ENCODE assay signal across 8 mouse cellular contexts in the genomic region with DNA sequence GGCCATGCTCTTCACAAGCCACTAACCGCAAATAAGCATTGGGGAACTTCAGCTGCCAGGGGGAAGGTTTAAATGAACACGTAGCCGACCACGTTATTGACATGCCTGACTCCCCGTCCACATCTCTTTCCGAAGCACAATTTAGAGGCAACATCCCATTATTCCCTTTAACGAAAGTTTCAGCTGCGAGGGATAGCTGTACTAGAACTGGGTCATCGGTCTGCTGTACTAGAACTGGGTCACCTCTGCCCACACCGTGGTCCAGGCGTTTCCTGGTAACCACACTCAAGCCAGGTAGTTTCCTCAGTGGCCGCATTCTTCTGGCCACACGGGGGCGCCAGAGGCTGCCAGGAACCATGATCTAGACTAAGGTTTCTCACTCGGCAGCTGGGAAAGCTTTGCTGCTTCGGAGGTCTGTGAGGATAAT. TPM values are rescaled to one million over a fixed set of nuclear protein-coding genes. Genes with fewer than 3 reads are reported as not detected.
A peak's percentile ranks its signal among the peaks of the same experiment; 100 is the strongest.
DNase-seq lines count a peak whose midpoint lies in the region; ATAC-seq and TF ChIP-seq lines count a peak whose summit lies in the region.

No protein-coding gene starts in this region.

- H3K27me3 ChIP-seq in C2C12 (ENCODE audit: control insufficient read depth, insufficient read depth, insufficient read length): no peaks in the 10 kb centered on the region
- 0 out of 2 replicates have a peak, but pooled peaks cover 4% of the 10 kb centered on the region for H3K27me3 ChIP-seq in heart, embryonic 12.5 days (replicated peaks)
- H3K27me3 ChIP-seq in kidney, embryonic 16.5 days (ENCODE audit: insufficient read depth, low read length): no peaks in the 10 kb centered on the region

- H3K79me2 ChIP-seq in C2C12 (ENCODE audit: control insufficient read depth, insufficient read depth): peaks cover 29% of the 10 kb centered on the region

- no peak for ATAC-seq in heart, embryonic 12.5 days (ENCODE audit: insufficient number of reproducible peaks, low FRiP score)
- peak; percentile 24; the same call in 1 of the 2 replicates for ATAC-seq in kidney, embryonic 16.5 days (ENCODE audit: low FRiP score, low TSS enrichment)
- peak; percentile 78 for ATAC-seq in monocyte, adult 5-6 weeks (replicated peaks; ENCODE audit: insufficient number of reproducible peaks, low FRiP score, low TSS enrichment, poor library complexity, severe bottlenecking)

- peaks cover 19% of the 10 kb centered on the region for H3K36me3 ChIP-seq in C2C12 (ENCODE audit: control insufficient read depth, insufficient read depth)
- peaks cover 16% of the 10 kb centered on the region for H3K36me3 ChIP-seq in heart, embryonic 12.5 days
- H3K36me3 ChIP-seq in kidney, embryonic 16.5 days (ENCODE audit: insufficient read depth, low read length): peaks cover 15% of the 10 kb centered on the region

- 7% methylated on average over 16 of the region's 16 CpGs for WGBS in heart, embryonic 12.5 days
- 3% methylated on average over 16 of the region's 16 CpGs for WGBS in kidney, embryonic 16.5 days

- no peak overlapping the region for H3K4me3 ChIP-seq in C2C12 (ENCODE audit: insufficient read depth, poor library complexity, severe bottlenecking)
- no peak overlapping the region for H3K4me3 ChIP-seq in embryonic fibroblast, embryonic 13.5 days (ENCODE audit: insufficient read depth, low read length)
- H3K4me3 ChIP-seq in heart, embryonic 12.5 days: no peak overlapping the region
- H3K4me3 ChIP-seq in kidney, embryonic 16.5 days (ENCODE audit: low read length): 0 out of 2 replicates have a peak overlapping the region, but pooled peaks have one; percentile 13

- H3K4me1 ChIP-seq in embryonic fibroblast, embryonic 13.5 days (ENCODE audit: control insufficient read depth, insufficient read depth, low read length): peaks cover 10% of the 10 kb centered on the region
- peaks cover 21% of the 10 kb centered on the region for H3K4me1 ChIP-seq in heart, embryonic 12.5 days (replicated peaks)
- H3K4me1 ChIP-seq in kidney, embryonic 16.5 days (ENCODE audit: insufficient read depth, low read length): peaks cover 57% of the 10 kb centered on the region

- peaks cover 2% of the 10 kb centered on the region for H3K79me3 ChIP-seq in C2C12 (ENCODE audit: low read depth)

- no peak overlapping the region for H3ac ChIP-seq in C2C12 (ENCODE audit: control insufficient read depth, insufficient read length, low read depth)

- peak; percentile 85 for TF ChIP-seq CTCF in C2C12 (IDR thresholded peaks at IDR 0.05; ENCODE audit: control insufficient read depth, insufficient read depth, insufficient read length)
- peak; percentile 76 for TF ChIP-seq CTCF in embryonic fibroblast, embryonic 13.5 days (IDR thresholded peaks at IDR 0.05; ENCODE audit: borderline replicate concordance, insufficient read depth, low read length)

- DNase-seq in brain, adult 2 months (ENCODE audit: low read depth, low spot score): peak; percentile 88
- DNase-seq in liver: peak; percentile 78
- DNase-seq in spleen, postnatal 36 days (ENCODE audit: low spot score in 2 of 2): peak; percentile 62 to 71

- no peak overlapping the region for H3K27ac ChIP-seq in embryonic fibroblast, embryonic 13.5 days (ENCODE audit: insufficient read depth, low read length)
- H3K27ac ChIP-seq in heart, embryonic 12.5 days (ENCODE audit: poor library complexity, severe bottlenecking): no peak overlapping the region
- H3K27ac ChIP-seq in kidney, embryonic 16.5 days (ENCODE audit: low read length): peak overlapping the region; percentile 99; the same call in 1 of the 2 replicates

- TF ChIP-seq POLR2A in embryonic fibroblast, embryonic 13.5 days (IDR thresholded peaks at IDR 0.05; ENCODE audit: low read depth, low read length): no peak

- no peak overlapping the region for H3K9ac ChIP-seq in heart, embryonic 12.5 days
- peak overlapping the region; percentile 20 for H3K9ac ChIP-seq in kidney, embryonic 16.5 days (replicated peaks; ENCODE audit: low read length)

- peak overlapping the region; percentile 57 for H3K4me2 ChIP-seq in heart, embryonic 12.5 days
- H3K4me2 ChIP-seq in kidney, embryonic 16.5 days (replicated peaks; ENCODE audit: low read depth, low read length): peak overlapping the region; percentile 41

- no peaks in the 10 kb centered on the region for H3K9me3 ChIP-seq in heart, embryonic 12.5 days (replicated peaks)
- no peaks in the 10 kb centered on the region for H3K9me3 ChIP-seq in kidney, embryonic 16.5 days (ENCODE audit: low read length)

TF ChIP-seq in C2C12, 6 proteins besides CTCF, POLR2A, EP300 and RAD21:
- no peak for TF ChIP-seq USF1 (IDR thresholded peaks at IDR 0.05; ENCODE audit: low read depth)
- no peak for TF ChIP-seq MAX (IDR thresholded peaks at IDR 0.05)
- TF ChIP-seq CEBPB (IDR thresholded peaks at IDR 0.05; ENCODE audit: low read depth): no peak
- TF ChIP-seq MYOG (IDR thresholded peaks at IDR 0.05; ENCODE audit: control insufficient read depth, extremely low read depth, insufficient read length): no peak
- TF ChIP-seq MYOD1 (IDR thresholded peaks at IDR 0.05; ENCODE audit: control insufficient read depth, insufficient read length, low read depth): no peak
- TF ChIP-seq FOSL1 (IDR thresholded peaks at IDR 0.05; ENCODE audit: insufficient read depth, low read length, poor library complexity, severe bottlenecking): no peak

RNA-seq across cellular contexts. Expression of a gene that starts 44.4 kb away (rescaled TPM):
- 24.3 TPM for polyA plus RNA-seq in C2C12 (2012; fragmentation: generic; extraction: Trizol)
- polyA plus RNA-seq in embryonic fibroblast, embryonic 13.5 days (2011; ENCODE audit: insufficient read length, low read depth, missing spikeins): 84.9 and 88.8 TPM in 2 replicates
- polyA plus RNA-seq in heart, embryonic 12.5 days (2016; fragmentation: Nextera tagmentation; extraction: Ambion mirVana): 46.1 and 49.9 TPM in 2 replicates
- polyA plus RNA-seq in kidney, embryonic 16.5 days (2015; fragmentation: Nextera tagmentation; extraction: Ambion mirVana): 70.5 and 70.8 TPM in 2 replicates
- 105 to 132 TPM (median 106 TPM) in 3 replicates for total RNA-seq in monocyte, adult 5-6 weeks (2017)

RNA-seq across cellular contexts. Expression of a gene that starts 44.5 kb away (rescaled TPM):
- 33.4 TPM for polyA plus RNA-seq in C2C12 (2012; fragmentation: generic; extraction: Trizol)
- polyA plus RNA-seq in embryonic fibroblast, embryonic 13.5 days (2011; ENCODE audit: insufficient read length, low read depth, missing spikeins): 13.7 and 15.7 TPM in 2 replicates
- polyA plus RNA-seq in heart, embryonic 12.5 days (2016; fragmentation: Nextera tagmentation; extraction: Ambion mirVana): 22.9 and 23.0 TPM in 2 replicates
- 34.2 and 35.9 TPM in 2 replicates for polyA plus RNA-seq in kidney, embryonic 16.5 days (2015; fragmentation: Nextera tagmentation; extraction: Ambion mirVana)
- 4.2 to 7.1 TPM (median 4.9 TPM) in 3 replicates for total RNA-seq in monocyte, adult 5-6 weeks (2017)

RNA-seq across cellular contexts. Expression of a gene that starts 53.5 kb away (rescaled TPM):
- 402 TPM for polyA plus RNA-seq in C2C12 (2012; fragmentation: generic; extraction: Trizol)
- 406 and 784 TPM in 2 replicates for polyA plus RNA-seq in embryonic fibroblast, embryonic 13.5 days (2011; ENCODE audit: insufficient read length, low read depth, missing spikeins)
- polyA plus RNA-seq in heart, embryonic 12.5 days (2016; fragmentation: Nextera tagmentation; extraction: Ambion mirVana): 38.3 and 39.9 TPM in 2 replicates
- polyA plus RNA-seq in kidney, embryonic 16.5 days (2015; fragmentation: Nextera tagmentation; extraction: Ambion mirVana): 455 and 475 TPM in 2 replicates
- total RNA-seq in monocyte, adult 5-6 weeks (2017): 2.7 to 6.7 TPM (median 5.0 TPM) in 3 replicates
